Mouse (Mus musculus) CD8-positive naive resting alpha-beta T cell, adult 57 days (primary cell): Measurements from ENCODE around the gene Gzmf. TPM values are rescaled to one million over a fixed set of nuclear protein-coding genes. Genes with fewer than 3 reads are reported as not detected.

Experiments
- total RNA-seq: library from RNA; stranded (reverse); gene quantifications from one replicate; pipeline ENCODE4 v1.2.4, GENCODE M21; 2023

Gene Gzmf
- total RNA-seq, result not detected

DNA sequence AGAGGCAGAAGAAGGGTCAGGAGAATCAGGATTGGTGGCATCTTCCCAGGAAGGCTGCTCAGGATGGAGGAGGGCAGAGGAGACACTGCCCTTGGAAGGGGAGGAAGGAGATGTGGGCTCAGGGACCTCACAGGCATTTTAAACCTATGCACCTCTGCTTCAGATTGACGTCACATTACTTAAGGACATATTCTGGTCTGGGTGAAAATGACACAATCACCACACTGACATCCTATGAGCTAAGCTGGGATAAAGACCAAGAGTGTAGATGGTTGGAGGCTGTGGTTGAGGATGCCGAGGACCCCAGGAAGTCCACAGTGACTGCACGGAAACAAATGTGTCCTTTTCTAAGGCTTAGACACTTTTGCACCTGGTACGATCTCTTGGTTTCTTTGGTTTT lies at the start of gene Gzmf:
Gzmf (minus strand) TSS at position 101 of the 400 bp plus-strand sequence.

GRCm38 (mm10) chr14:56234556-56234955 lies 23.3 kb upstream of the Gzmf start, which contains the start of gene Gzmc:
TSS of gene Gzmc (minus strand) at chr14:56234656.

DNA sequence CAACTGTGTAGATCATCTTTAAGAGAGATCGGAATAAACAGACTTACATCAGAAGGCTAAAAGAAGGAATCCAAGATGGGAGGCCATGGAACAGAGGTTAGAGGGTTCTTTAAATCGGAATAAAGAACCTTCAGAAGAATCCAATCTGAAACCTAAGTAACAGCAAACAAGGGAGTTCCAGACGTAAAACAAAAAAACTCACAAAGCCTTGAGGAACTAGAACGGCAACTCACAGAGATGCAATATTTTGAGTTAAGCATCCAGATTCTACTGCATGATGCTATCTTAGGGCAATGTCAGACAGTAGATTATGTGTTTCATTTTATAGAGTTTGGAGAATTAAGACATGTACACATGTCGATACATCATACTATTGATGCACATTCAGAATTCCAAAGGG lies 36.7 kb downstream of the Gzmf start, which contains the start of gene Gzmn:
Gzmn (minus strand) TSS at position 101 of the 400 bp plus-strand sequence.

DNA sequence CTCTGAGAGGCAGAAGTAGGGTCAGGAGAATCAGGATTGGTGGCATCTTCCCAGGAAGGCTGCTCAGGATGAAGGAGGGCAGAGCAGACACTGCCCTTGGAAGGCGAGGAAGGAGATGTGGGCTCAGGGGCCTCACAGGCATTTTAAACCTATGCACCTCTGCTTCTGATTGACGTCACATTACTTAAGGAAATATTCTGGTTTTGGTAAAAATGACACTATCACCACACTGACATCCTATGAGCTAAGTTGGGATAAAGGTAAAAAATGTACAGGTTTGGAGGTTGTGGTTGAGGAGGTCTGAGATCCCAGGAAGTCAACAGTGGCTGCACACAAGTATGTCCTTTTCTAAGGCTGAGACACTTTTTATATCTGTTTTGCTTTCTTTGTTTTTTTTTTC lies 51.7 kb downstream of the Gzmf start, which contains the start of gene Gzmg:
Gzmg (minus strand) TSS at position 101 of the 400 bp plus-strand sequence.

Other genes starting within 250 kb of the Gzmf start
- gene Mcpt1, start 193.4 kb downstream of the Gzmf start, total RNA-seq, result not detected
- not detected for gene Mcpt9, start 180.9 kb downstream of the Gzmf start, total RNA-seq
- not detected for gene Mcpt2, start 169.4 kb downstream of the Gzmf start, total RNA-seq
- gene Mcpt4, start 149.1 kb downstream of the Gzmf start, total RNA-seq, result not detected
- not detected for gene Mcpt8, start 126.1 kb downstream of the Gzmf start, total RNA-seq
- not detected for gene Ctsg, start 108.8 kb downstream of the Gzmf start, total RNA-seq
- not detected for gene Gzme, start 90.8 kb downstream of the Gzmf start, total RNA-seq
- not detected for gene Gzmd, start 78.8 kb downstream of the Gzmf start, total RNA-seq
- not detected for gene Gzmg, start 51.8 kb downstream of the Gzmf start, total RNA-seq
- gene Gzmn, start 36.8 kb downstream of the Gzmf start, total RNA-seq, result not detected
- gene Gzmc, start 23.2 kb upstream of the Gzmf start, total RNA-seq, result 0.61 TPM
- gene Gzmb, start 50.8 kb upstream of the Gzmf start, total RNA-seq, result 2.5 TPM
- not detected for gene Atp12a, start 153.7 kb upstream of the Gzmf start, total RNA-seq
- gene Rnf17, start 191.2 kb upstream of the Gzmf start, total RNA-seq, result not detected